Mouse (Mus musculus): ENCODE measurements around the gene Ccdc172.

Ccdc172 gene

DNA sequence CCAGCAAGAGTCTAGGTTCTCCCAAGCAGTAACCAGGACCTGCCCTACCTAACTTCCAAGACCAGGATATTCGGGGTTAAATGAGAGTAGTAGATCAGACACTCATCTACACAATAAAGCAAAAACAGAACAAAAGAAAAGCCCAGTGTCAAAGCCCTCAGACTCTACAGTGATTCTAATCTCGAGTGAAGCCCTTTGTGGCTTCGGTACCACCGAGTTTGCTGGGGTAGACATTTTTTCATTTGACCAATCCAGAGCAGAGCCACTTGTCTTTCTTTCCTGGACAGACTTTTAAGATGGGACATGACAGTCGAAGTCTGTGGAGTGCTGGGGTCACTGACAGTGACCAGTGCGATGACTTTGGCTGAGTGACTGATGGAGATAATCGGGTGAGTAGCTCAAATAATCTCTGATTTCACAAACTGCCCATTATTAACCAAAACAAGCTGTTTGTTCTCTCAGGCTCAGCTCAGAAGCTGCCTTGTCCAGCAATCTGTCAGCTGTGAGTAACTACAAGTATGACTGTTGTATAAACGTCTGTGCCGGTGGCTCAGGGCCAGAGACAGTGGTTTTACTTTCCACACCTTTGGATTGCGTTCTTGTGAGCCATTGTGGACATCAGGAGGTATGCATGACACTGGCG lies 60.8 kb downstream of the Ccdc172 start:
- DNase-seq: no peak

DNA sequence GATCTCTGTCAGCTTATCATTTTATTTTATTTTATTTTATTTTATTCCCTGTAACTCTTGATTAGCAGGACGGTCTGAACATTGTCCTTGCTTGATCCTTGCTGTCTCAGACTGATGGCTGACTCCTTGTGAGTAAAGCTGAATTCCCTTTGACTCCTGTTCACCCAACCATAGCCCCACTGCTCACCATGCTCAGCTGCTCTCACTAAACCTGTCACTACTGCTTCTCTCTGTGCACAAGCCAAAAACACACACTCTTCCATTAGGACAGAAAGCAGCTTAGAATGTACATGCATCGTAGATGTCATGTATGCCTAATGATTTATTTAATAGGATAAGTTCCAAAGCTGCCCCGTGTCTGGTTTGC lies 61.3 kb downstream of the Ccdc172 start:
- DNase-seq: no peak

DNA sequence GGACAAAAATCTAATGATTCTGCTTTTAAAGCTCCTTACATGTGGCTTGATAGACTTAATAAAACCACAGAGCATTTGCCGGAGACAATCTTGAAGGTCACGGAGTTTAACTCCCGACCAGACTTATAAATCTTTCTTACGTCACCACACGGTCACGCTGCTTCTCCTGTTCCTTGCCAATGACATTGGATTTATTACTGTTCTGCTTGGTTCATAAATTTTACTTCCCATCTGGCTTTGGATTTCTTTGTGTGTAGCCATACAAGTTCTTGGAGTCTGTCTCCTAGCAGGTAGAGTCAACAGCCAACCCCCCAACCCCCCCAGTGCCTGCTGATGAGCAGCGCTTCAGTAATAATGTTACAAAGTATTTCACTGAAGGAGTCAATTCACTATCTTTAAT lies 70.2 kb downstream of the Ccdc172 start:
- DNase-seq: no peak

GRCm38 (mm10) chr19:58582956-58583355 lies 71.2 kb downstream of the Ccdc172 start:
- DNase-seq: no peak

DNA sequence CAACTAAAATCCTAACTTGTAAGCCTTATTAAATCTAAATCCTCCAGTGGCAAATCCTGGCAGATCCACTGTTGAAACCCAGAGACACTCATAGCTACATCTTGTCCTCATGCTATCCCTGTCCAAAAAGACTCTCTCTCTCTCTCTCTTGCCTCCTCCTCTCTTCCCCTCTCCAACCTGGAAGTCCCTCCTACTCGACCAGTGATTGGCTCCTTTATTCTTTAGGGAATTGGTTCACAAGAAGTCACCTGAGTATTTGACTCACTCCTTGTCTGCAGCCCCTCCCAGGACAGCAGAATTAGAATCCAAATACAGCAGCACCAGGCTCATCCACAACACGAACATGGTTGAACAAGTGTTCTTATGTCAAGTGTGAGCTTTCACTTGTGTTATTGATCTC lies 74.3 kb downstream of the Ccdc172 start:
- DNase-seq: no peak

- DNase-seq: no peak
These were observed 78.6 kb downstream of the Ccdc172 start for GRCm38 (mm10) chr19:58590251-58590936.

DNA sequence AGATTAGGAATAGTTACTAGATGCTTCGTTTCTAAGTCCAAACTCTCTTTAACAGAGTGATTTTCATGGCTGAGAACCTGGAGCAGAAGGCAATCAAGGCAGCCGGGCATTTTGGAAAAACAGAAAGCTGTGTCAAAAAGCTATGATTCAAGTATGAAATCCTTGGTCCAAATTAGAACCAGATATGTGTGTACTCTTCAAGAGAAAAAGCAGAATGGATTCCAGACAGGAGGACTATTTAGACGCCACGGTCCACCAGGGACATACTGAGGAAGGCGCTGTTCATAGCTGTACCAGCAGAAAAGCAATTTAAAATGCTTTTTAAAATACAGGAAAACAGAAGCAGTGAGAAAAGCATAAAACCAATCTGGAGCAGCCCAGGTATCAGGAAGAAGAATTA lies 88.6 kb downstream of the Ccdc172 start:
- no peak for DNase-seq

Measured in lung, adult 18-20 months (tissue).